Mouse (Mus musculus) yolk sac, embryonic 10.5 days (tissue): ENCODE measurements at regions not wholly inside any gene's neighbourhood (a gene's known extent, or its start where the extent isn't known, plus 50 kb on each side); places are given as distances from the start of the nearest gene placed in this dataset.
"Not testable (repeated sequence)": the region's sequence is repeated elsewhere in the genome, so short reads cannot be mapped to it uniquely, and the experiment has no call there.

Source experiments
- DNase-seq: peaks from one replicate; pipeline ENCODE4 v3.0.0-alpha.2; 2017; ENCODE audit warnings: low spot score

GRCm38 (mm10) chr16:21102033-21102432 lies 51.8 kb downstream of the Teddm3 start:
- DNase-seq = not testable (repeated sequence)

DNA sequence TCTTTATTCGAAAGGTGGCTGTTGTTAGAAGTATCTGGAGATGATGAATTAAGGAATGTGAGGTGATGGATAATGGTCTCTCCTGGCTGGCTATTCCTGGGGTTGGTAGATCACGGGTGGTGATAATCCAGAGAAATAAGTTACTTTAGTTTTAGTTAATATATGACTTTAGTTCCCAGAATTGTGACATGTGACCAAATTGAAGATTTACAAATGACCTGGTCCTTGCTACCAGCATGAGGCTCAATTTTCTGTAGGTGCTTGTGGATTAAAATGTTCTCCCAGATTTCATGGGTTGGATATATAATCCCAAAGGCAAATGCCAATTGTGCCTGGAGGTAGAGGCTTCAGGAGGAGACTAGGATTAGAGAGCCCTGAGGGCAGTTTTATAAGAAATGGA lies 53.7 kb downstream of the Teddm3 start:
- DNase-seq = not testable (repeated sequence)

DNA sequence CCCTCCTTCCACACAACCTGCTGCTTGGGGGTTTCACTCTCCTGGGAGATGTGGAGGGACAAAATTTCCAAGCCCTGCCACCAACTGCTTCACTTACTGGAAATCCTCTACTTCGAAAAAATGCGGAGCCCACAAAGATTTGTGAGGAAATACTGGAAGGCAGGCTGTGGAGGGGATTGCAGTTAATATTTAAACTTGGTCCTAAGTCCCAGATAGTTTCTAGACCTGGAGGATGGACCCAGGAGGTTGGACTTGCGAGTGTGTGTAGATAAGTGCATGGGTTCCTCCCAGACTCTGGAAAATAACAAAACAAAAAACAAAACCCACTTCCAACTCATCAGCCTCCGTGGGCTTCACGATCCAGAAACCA lies 79.0 kb downstream of the Teddm3 start:
- peak; percentile 62 for DNase-seq

DNA sequence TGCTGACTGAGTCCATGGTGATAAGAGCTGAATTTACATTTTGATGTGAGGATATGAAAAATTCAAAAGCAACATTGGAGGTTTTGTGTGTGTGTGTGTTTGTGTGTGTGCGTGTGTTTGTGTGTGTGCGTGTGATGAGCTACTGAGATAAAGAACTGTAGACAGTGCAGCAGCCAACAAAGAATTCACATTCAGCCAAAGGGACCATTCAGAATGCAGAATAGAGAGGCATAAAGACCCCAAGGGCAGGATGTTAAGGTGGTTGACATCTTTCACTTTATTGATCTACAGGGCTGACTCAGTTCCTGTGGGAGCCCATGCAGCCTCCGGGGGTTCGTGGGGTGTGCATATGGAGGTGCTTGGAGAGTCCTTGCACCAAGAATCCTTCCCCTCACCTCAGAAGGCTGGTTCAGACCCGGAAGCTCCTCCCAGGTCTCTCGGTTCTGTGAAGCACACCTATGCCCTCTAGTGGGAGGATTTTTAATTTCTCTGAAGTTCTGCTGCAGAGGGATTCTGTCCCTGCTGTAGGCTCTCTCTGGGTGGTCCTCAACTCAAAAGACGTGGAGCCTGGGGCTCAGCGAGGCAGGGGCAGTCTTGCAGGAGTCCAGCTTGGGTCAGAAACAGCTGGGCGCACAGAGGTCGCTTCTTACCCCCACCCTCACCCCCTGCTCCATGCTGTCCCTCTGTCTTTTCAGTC lies 79.6 kb downstream of the Teddm3 start:
- DNase-seq = not testable (repeated sequence)

GRCm38 (mm10) chr16:21060211-21060610 lies 93.6 kb downstream of the Teddm3 start:
- no peak for DNase-seq

- no peak for DNase-seq
Measured at GRCm38 (mm10) chr16:21054772-21055171, 99.0 kb downstream of the Teddm3 start.

DNA sequence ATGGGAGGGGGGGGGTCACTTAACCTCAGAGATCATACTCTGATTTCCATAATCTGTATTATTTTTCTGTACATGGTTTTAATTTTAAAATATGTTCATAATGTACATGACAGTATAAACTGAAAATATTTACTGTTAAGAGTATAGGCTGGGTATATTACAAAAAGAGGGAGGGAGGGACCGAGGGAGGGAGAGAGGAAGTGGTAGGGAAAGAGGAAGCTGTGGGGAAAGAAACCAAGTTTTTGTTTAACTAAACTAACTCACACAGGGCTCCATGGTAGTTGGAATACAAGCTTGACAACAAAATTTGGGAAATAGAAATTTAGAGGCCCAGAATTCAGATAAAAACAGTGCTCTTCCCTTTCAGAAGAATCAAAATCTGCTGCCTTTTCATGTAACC lies 131.7 kb downstream of the Teddm3 start:
- DNase-seq = not testable (repeated sequence)

- no peak for DNase-seq
Measured at GRCm38 (mm10) chr16:21004871-21005270, 148.9 kb downstream of the Teddm3 start.

GRCm38 (mm10) chr16:21001126-21001525 lies 152.7 kb downstream of the Teddm3 start:
- no peak for DNase-seq

GRCm38 (mm10) chr16:20990524-20990923 lies 163.3 kb downstream of the Teddm3 start:
- DNase-seq = no peak

DNA sequence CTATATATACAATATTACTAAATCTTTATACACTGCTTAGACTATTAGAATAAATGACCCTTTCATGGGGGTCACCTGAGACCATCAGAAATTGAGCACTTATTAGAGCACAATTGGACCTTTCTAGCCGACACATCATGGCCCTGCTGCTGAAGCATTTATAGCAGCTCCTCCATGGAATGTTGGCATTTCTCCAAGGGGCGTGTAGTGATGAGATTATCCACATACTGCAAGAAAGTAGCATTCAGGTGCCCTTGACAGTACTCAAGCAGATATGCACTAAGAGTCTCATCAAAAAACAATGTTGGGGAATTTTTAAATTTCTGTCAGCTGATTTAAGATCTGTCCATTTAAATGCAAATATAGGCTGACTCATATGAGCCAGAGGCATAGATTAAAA lies 178.4 kb downstream of the Teddm3 start:
- DNase-seq = no peak

DNA sequence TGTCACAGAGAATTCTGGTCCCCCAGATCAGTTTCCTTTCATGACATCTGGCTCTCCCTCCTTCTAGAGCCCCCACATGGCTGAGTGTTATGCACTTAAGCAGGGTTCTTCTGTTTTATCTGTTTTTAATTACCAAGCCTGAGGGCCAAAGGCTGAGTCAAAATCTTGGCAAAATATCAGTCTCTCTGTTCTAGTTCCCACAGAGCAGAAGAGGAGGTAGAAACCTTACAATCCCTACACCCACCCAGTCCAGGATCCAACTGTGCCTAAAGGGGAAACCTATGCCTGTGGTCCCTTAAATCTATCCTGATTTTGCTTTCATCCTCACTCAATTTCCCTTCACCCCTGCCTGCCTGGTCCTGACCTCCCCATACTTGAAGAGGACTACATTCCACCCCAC lies 181.4 kb downstream of the Teddm3 start:
- DNase-seq = no peak

GRCm38 (mm10) chr16:20958905-20959304 lies 194.9 kb downstream of the Teddm3 start:
- DNase-seq = no peak

DNA sequence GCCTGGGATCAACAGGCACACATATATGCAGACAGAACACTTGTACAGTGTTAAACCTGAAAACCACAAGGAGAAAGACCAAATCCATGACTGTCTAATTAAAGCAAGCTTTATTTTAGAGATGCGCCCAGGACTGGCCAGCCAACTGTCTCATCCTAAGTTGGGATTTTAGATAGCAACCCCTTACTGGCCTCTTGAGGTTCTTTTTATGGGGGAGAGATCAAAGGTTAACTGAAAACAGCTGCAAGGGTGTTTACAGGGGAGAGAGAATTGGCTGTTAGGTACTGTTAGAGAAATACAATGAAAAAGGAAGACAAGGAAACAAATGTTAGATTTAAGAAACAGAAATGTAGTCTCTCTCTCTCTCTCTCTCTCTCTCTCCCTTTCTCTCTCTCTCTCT lies 202.4 kb upstream of the Thpo start:
- no peak for DNase-seq

GRCm38 (mm10) chr16:20934846-20935245 lies 200.5 kb upstream of the Thpo start:
- DNase-seq = not testable (repeated sequence)

GRCm38 (mm10) chr16:20930003-20930402 lies 195.7 kb upstream of the Thpo start:
- DNase-seq = not testable (repeated sequence)

DNA sequence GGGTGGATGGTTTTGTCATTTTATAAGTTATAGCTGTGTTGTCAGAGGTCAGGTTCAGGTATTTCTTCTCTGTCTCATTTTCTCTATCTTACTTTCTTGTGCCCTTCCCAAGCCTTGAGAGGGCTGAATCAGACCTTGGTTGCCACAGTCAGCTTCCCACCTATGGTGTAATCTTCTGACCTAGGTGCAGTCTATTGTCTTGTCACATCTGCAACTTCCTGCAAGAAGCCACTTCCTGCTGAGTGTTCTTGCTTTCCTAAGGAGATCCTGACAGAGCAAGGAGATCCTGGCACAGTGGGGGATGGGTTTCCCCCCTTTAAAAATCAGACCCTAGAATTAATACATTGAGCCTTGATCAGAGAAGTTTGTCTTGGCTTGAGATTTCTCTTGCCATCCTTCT lies 191.5 kb upstream of the Thpo start:
- not testable (repeated sequence) for DNase-seq

GRCm38 (mm10) chr16:20910864-20911263 lies 176.6 kb upstream of the Thpo start:
- DNase-seq = not testable (repeated sequence)

GRCm38 (mm10) chr16:20908467-20909351 lies 174.4 kb upstream of the Thpo start:
- peak; percentile 55 for DNase-seq

DNA sequence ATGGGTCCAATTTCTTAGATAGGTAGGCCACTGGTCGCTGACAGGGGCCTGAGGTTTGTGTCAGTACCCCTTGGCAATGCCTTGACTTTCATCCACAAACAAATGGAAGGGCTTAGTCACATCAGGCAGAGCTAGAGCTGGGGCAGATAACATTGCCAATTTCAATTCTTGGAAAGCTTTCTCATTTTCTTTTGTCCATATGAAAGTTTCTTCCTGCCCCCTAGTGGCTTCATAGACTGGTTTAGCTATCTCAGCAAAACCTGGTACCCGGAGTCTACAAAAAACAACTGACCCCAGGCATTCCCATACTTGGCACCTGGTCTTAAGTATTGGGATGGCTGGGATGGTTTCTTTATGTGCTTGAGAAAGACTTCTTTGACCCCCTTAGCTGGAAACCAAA lies 161.4 kb upstream of the Thpo start:
- DNase-seq = no peak

GRCm38 (mm10) chr16:20871726-20872125 lies 137.4 kb upstream of the Thpo start:
- no peak for DNase-seq

- DNase-seq = no peak
Measured at GRCm38 (mm10) chr16:20866771-20867170, 132.5 kb upstream of the Thpo start.

- no peak for DNase-seq
Measured at GRCm38 (mm10) chr16:20861256-20861655, 126.9 kb upstream of the Thpo start.
